Mouse (Mus musculus) erythroblast, embryonic 14.5 days (primary cell): ENCODE data around the gene Astn2. TPM values are rescaled to one million over a fixed set of nuclear protein-coding genes. Genes with fewer than 3 reads are reported as not detected.

Source experiments
- H3K27me3 ChIP-seq: 2 replicates; pipeline ENCODE4 v1.6.1; 2012; ENCODE audit warnings: inconsistent platforms; ENCODE audit not compliant: control insufficient read depth
- H3K36me3 ChIP-seq: 2 replicates; pipeline ENCODE4 v1.6.1; 2012; ENCODE audit warnings: mild to moderate bottlenecking, inconsistent platforms; ENCODE audit not compliant: control insufficient read depth
- H3K4me1 ChIP-seq: 2 replicates; pipeline ENCODE4 v1.6.1; 2012; ENCODE audit warnings: inconsistent platforms; ENCODE audit not compliant: control insufficient read depth
- H3K4me3 ChIP-seq: replicated peaks from 2 replicates; pipeline ENCODE3; 2012; ENCODE audit warnings: moderate library complexity, mild to moderate bottlenecking, inconsistent platforms
- H3K9me3 ChIP-seq: 2 replicates; pipeline ENCODE4 v1.6.1; 2012; ENCODE audit warnings: low read length, inconsistent platforms, mixed read lengths; ENCODE audit not compliant: control insufficient read depth
- GATA1 ChIP-seq: IDR thresholded peaks from 2 replicates; pipeline ENCODE4 v1.6.1; 2012; ENCODE audit warnings: low read length, inconsistent platforms, mixed read lengths
- TAL1 ChIP-seq: IDR thresholded peaks from 3 replicates; pipeline ENCODE4 v1.6.1; 2012; ENCODE audit warnings: low read length, inconsistent platforms, mixed read lengths
- polyA plus RNA-seq: library from polyadenylated mRNA; stranded (reverse); fragments of >175 nt; gene quantifications from 2 replicates; pipeline ENCODE4 v1.2.3, GENCODE M21; 2012

Gene Astn2
- polyA plus RNA-seq, 1 experiment, result not detected

- no peak overlapping the region for H3K4me3 ChIP-seq
- TF ChIP-seq TAL1, result no peak
- no peak for TF ChIP-seq GATA1
- H3K9me3 ChIP-seq, result peaks cover 2% of the 10 kb centered on the region
- no peaks in the 10 kb centered on the region for H3K4me1 ChIP-seq
- no peaks in the 10 kb centered on the region for H3K27me3 ChIP-seq
- H3K36me3 ChIP-seq, result no peaks in the 10 kb centered on the region
Observed at GRCm38 (mm10) chr4:65820236-65820635, 584.2 kb downstream of the Astn2 start.

GRCm38 (mm10) chr4:65819835-65820234 lies 584.6 kb downstream of the Astn2 start:
- no peaks in the 10 kb centered on the region for H3K36me3 ChIP-seq
- peaks cover 2% of the 10 kb centered on the region for H3K9me3 ChIP-seq
- H3K27me3 ChIP-seq, result no peaks in the 10 kb centered on the region
- no peaks in the 10 kb centered on the region for H3K4me1 ChIP-seq
- no peak overlapping the region for H3K4me3 ChIP-seq
- TF ChIP-seq GATA1, result no peak
- no peak for TF ChIP-seq TAL1

GRCm38 (mm10) chr4:65814176-65814535 lies 590.3 kb downstream of the Astn2 start:
- H3K27me3 ChIP-seq, result no peaks in the 10 kb centered on the region
- H3K4me1 ChIP-seq, result no peaks in the 10 kb centered on the region
- no peaks in the 10 kb centered on the region for H3K36me3 ChIP-seq
- TF ChIP-seq GATA1 (no peak), TAL1 (no peak)
- no peaks in the 10 kb centered on the region for H3K9me3 ChIP-seq
- H3K4me3 ChIP-seq, result no peak overlapping the region

GRCm38 (mm10) chr4:65813500-65814175 lies 590.8 kb downstream of the Astn2 start:
- H3K27me3 ChIP-seq, result no peaks in the 10 kb centered on the region
- H3K4me3 ChIP-seq, result no peak overlapping the region
- no peaks in the 10 kb centered on the region for H3K4me1 ChIP-seq
- TF ChIP-seq TAL1 (no peak), GATA1 (no peak)
- H3K36me3 ChIP-seq, result no peaks in the 10 kb centered on the region
- H3K9me3 ChIP-seq, result no peaks in the 10 kb centered on the region

GRCm38 (mm10) chr4:65807341-65807740 lies 597.1 kb downstream of the Astn2 start:
- TF ChIP-seq TAL1 (no peak), GATA1 (no peak)
- Histone ChIP-seq H3K9me3 (no peaks in the 10 kb centered on the region), H3K4me3 (no peak overlapping the region), H3K27me3 (no peaks in the 10 kb centered on the region), H3K36me3 (no peaks in the 10 kb centered on the region), H3K4me1 (no peaks in the 10 kb centered on the region)

- TF ChIP-seq GATA1, result no peak
- no peak for TF ChIP-seq TAL1
- Histone ChIP-seq H3K9me3 (no peaks in the 10 kb centered on the region), H3K27me3 (no peaks in the 10 kb centered on the region), H3K36me3 (no peaks in the 10 kb centered on the region), H3K4me3 (no peak overlapping the region), H3K4me1 (no peaks in the 10 kb centered on the region)
Observed at GRCm38 (mm10) chr4:65801204-65801603, 603.2 kb downstream of the Astn2 start.

GRCm38 (mm10) chr4:65791051-65791450 lies 613.4 kb downstream of the Astn2 start:
- no peaks in the 10 kb centered on the region for H3K27me3 ChIP-seq
- H3K36me3 ChIP-seq, result no peaks in the 10 kb centered on the region
- H3K4me1 ChIP-seq, result no peaks in the 10 kb centered on the region
- TF ChIP-seq TAL1, result no peak
- TF ChIP-seq GATA1, result no peak
- H3K4me3 ChIP-seq, result no peak overlapping the region
- H3K9me3 ChIP-seq, result peaks cover 4% of the 10 kb centered on the region; the same call in 1 of the 2 replicates

GRCm38 (mm10) chr4:65773368-65774010 lies 630.9 kb downstream of the Astn2 start:
- H3K9me3 ChIP-seq, result 0 out of 2 replicates have a peak, but pooled peaks cover 2% of the 10 kb centered on the region
- no peak overlapping the region for H3K4me3 ChIP-seq
- H3K27me3 ChIP-seq, result no peaks in the 10 kb centered on the region

GRCm38 (mm10) chr4:65770952-65771351 lies 633.5 kb downstream of the Astn2 start:
- Histone ChIP-seq H3K4me1 (no peaks in the 10 kb centered on the region), H3K4me3 (no peak overlapping the region), H3K36me3 (no peaks in the 10 kb centered on the region), H3K27me3 (no peaks in the 10 kb centered on the region), H3K9me3 (0 out of 2 replicates have a peak, but pooled peaks cover 2% of the 10 kb centered on the region)
- TF ChIP-seq GATA1 (no peak), TAL1 (no peak)

More at GRCm38 (mm10) chr4:65773368-65774010, 630.9 kb downstream of the Astn2 start:
- Histone ChIP-seq H3K4me1 (no peaks in the 10 kb centered on the region), H3K36me3 (no peaks in the 10 kb centered on the region)
- no peak for TF ChIP-seq TAL1
- TF ChIP-seq GATA1, result no peak
